Mouse (Mus musculus) cerebellum, adult (tissue): ENCODE measurements around the gene Kcnk2.
A peak's percentile ranks its signal among the peaks of the same experiment; 100 is the strongest.
"Not testable (repeated sequence)": the region's sequence is repeated elsewhere in the genome, so short reads cannot be mapped to it uniquely, and the experiment has no call there.

Experiments
- ATAC-seq: cut with Nextera tagmentation; 2 replicates; pipeline ENCODE4 v1.9.2; 2017; ENCODE audit warnings: mild to moderate bottlenecking, moderate library complexity, mixed read lengths; ENCODE audit not compliant: insufficient number of reproducible peaks, low FRiP score, low TSS enrichment

The Kcnk2 gene

GRCm38 (mm10) chr1:189343301-189344251, 58.5 kb downstream of the Kcnk2 start:
- peak; percentile 52; the same call in 1 of the 2 replicates for ATAC-seq

- no peak for ATAC-seq
Observed at GRCm38 (mm10) chr1:189342416-189343104, 59.5 kb downstream of the Kcnk2 start.

- no peak for ATAC-seq
Observed at GRCm38 (mm10) chr1:189341381-189341917, 60.6 kb downstream of the Kcnk2 start.

GRCm38 (mm10) chr1:189315896-189316295, 86.2 kb downstream of the Kcnk2 start:
- ATAC-seq = no peak

- ATAC-seq = no peak
Observed at GRCm38 (mm10) chr1:189314495-189314894, 87.6 kb downstream of the Kcnk2 start.

GRCm38 (mm10) chr1:189313750-189314149, 88.3 kb downstream of the Kcnk2 start:
- no peak for ATAC-seq

GRCm38 (mm10) chr1:189310145-189310544, 91.9 kb downstream of the Kcnk2 start:
- ATAC-seq = no peak

GRCm38 (mm10) chr1:189304988-189305522, 97.0 kb downstream of the Kcnk2 start:
- no peak for ATAC-seq

GRCm38 (mm10) chr1:189303001-189303400, 99.1 kb downstream of the Kcnk2 start:
- ATAC-seq = no peak

GRCm38 (mm10) chr1:189293679-189294406, 108.2 kb downstream of the Kcnk2 start:
- ATAC-seq = no peak

GRCm38 (mm10) chr1:189290885-189291284, 111.2 kb downstream of the Kcnk2 start:
- no peak for ATAC-seq

- ATAC-seq = no peak
Observed at GRCm38 (mm10) chr1:189288948-189289347, 113.1 kb downstream of the Kcnk2 start.

- ATAC-seq = no peak
Observed at GRCm38 (mm10) chr1:189272281-189272680, 129.8 kb downstream of the Kcnk2 start.

- no peak for ATAC-seq
Observed at GRCm38 (mm10) chr1:189253631-189254030, 148.4 kb downstream of the Kcnk2 start.

- ATAC-seq = no peak
Observed at GRCm38 (mm10) chr1:189253207-189253606, 148.9 kb downstream of the Kcnk2 start.

GRCm38 (mm10) chr1:189243206-189243605, 158.9 kb downstream of the Kcnk2 start:
- not testable (repeated sequence) for ATAC-seq

GRCm38 (mm10) chr1:189235261-189235660, 166.8 kb downstream of the Kcnk2 start:
- ATAC-seq = no peak

- no peak for ATAC-seq
Observed at GRCm38 (mm10) chr1:189232829-189233228, 169.2 kb downstream of the Kcnk2 start.

GRCm38 (mm10) chr1:189228222-189229084, 173.6 kb downstream of the Kcnk2 start:
- peak; percentile 27; the same call in 1 of the 2 replicates for ATAC-seq
